Mouse (Mus musculus): ENCODE data around the gene Olfr893.
"Not testable (repeated sequence)": the region's sequence is repeated elsewhere in the genome, so short reads cannot be mapped to it uniquely, and the experiment has no call there.

The Olfr893 gene

DNA sequence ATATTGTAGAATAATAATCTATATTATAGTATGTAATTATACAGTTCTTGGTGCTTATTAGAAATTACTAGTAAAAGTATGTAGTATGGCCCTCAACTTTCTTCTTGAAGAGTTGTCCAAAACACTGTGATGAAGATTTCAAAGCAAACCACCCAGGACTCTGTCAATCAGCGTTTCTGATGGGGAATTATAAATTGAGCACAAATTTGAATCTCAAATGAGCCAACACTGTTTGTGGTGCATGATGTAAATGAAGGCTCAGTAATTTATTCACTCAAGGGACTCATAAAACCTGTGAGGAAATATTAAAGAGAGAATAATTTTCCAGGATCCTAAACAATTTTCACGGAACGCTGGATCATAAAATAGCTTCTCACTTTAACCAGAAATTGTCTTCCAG lies at the start of gene Olfr893:
Gene Olfr893 (plus strand): TSS at position 301 of the 400 bp plus-strand sequence.
- no peak for DNase-seq

DNA sequence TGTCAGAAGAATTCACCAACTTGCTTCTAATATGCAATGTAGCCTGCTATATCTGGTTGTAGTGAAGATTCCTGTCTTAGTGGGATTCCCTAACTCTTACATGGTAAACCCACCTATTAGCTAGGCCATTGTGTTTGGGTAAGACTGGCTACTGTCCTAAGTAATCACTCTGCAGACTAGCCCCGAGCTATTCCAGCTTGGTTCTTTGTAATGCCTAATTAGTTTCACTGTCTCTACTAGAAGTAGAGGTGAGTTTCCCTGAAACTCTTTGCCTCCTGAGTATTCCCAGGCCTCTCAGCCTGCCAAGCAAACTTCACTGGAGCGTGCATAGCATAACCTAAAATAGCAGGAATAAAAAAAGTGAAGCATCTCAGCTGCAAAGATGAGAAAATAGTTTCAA lies 39.8 kb upstream of the Olfr893 start:
- not testable (repeated sequence) for DNase-seq

DNA sequence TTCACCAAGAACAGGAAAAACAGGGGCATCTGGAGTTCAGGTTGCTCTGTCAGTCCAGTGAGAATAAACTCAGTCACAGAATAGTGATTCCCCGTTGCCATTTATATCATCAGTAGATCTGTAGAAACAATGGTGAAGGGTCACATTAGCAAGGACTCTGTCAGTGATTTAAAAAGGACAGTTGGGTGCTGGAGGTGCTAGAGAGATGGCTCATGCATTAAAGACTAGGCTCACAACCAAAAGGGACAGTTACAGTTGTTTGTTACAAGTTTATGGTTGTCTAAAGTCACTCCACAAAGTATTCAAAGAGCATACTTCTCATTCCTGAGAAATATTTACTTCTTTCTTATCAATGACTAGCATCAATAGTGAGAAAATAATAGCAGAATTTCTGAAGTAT lies 27.4 kb upstream of the Olfr893 start, which contains the start of gene Olfr891:
Gene Olfr891 (minus strand): TSS at position 101 of the 400 bp plus-strand sequence.
- no peak for DNase-seq

DNA sequence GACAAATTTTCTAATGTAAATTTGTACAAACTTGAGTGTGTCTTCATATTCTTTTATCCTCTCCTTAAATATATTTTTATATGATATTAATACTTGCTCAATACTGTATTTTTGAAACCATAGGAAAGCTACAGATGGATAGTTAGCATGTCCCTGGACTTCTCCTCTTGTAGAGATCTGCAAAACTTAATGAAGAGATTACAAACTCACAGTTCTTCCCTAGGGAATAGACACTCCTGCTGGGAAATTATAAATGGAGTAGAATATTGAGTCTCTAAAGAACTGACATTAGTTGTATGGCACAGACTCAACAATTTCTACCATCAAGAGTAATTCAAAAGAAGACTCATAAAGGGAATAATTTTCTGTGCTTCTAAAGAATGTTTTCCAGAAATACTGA lies 9.6 kb downstream of the Olfr893 start, which contains the start of gene Olfr894:
Gene Olfr894 (plus strand): TSS at position 301 of the 400 bp plus-strand sequence.
- DNase-seq, result no peak

DNA sequence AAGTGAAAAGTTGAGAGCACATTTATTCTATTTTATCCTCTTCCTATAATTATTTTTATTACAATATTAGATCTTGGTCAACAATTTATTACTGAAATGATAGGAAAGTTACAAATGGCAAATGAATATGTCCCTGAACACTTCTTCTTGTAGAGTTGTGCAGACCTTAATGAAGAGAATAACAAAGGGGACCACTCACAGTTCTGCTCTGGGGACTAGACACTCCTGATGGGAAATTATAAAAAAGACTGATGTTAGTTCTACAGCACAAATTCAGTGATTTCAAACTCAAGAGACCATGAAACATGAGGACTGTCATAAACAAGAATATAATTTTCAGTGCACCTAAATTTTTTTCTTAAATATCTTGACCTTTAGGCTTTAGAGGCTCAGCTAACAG lies 44.3 kb downstream of the Olfr893 start, which contains the start of gene Olfr143:
Gene Olfr143 (plus strand): TSS at position 301 of the 400 bp plus-strand sequence.
- DNase-seq, result no peak

Measured in thymus, postnatal 14 days (tissue).